Mouse (Mus musculus) embryonic facial prominence, embryonic 14.5 days (tissue): ENCODE data around the gene Lbp. TPM values are rescaled to one million over a fixed set of nuclear protein-coding genes. Genes with fewer than 3 reads are reported as not detected.

Experiments
- ATAC-seq: fragments of 200-750 bp; cut with Nextera tagmentation; 2 replicates; pipeline ENCODE4 v1.8.0; 2017; ENCODE audit warnings: low read depth, moderate number of reproducible peaks, moderate TSS enrichment
- DNase-seq: peaks from one replicate; pipeline ENCODE4 v3.0.0-alpha.2; 2015; ENCODE audit warnings: low spot score
- H3K27ac ChIP-seq: fragments of 300-500 bp; sonication (generic); replicated peaks from 2 replicates; pipeline ENCODE4 v1.5.1; 2014; ENCODE audit warnings: low read depth, mild to moderate bottlenecking, low read length, moderate library complexity
- H3K27me3 ChIP-seq: fragments of 300-500 bp; sonication (generic); replicated peaks from 2 replicates; pipeline ENCODE4 v1.6.1; 2014; ENCODE audit warnings: low read length; ENCODE audit not compliant: control insufficient read depth, insufficient read depth
- H3K36me3 ChIP-seq: fragments of 300-500 bp; sonication (generic); 2 replicates; pipeline ENCODE4 v1.6.1; 2014; ENCODE audit warnings: low read length, mixed read lengths; ENCODE audit not compliant: control insufficient read depth, insufficient read depth
- H3K4me1 ChIP-seq: fragments of 300-500 bp; sonication (generic); 2 replicates; pipeline ENCODE4 v1.6.1; 2014; ENCODE audit warnings: antibody characterized with exemption, low read length; ENCODE audit not compliant: control insufficient read depth, insufficient read depth
- H3K4me2 ChIP-seq: fragments of 300-500 bp; sonication (generic); 2 replicates; pipeline ENCODE4 v1.6.1; 2014; ENCODE audit warnings: low read depth, mild to moderate bottlenecking, low read length, moderate library complexity, mixed read lengths
- H3K4me3 ChIP-seq: fragments of 300-500 bp; sonication (generic); 2 replicates; pipeline ENCODE4 v1.5.1; 2014; ENCODE audit warnings: low read depth, mild to moderate bottlenecking, low read length
- H3K9ac ChIP-seq: fragments of 300-500 bp; sonication (generic); 2 replicates; pipeline ENCODE4 v1.6.1; 2014; ENCODE audit warnings: low read depth, mild to moderate bottlenecking, low read length, moderate library complexity, mixed read lengths
- H3K9me3 ChIP-seq: fragments of 300-500 bp; sonication (generic); 2 replicates; pipeline ENCODE4 v1.6.1; 2016; ENCODE audit warnings: low read length; ENCODE audit not compliant: control insufficient read depth
- WGBS: fragments of 180-500 bp; shearing (Covaris S2); extraction: QIAGEN DNeasy Blood & Tissue Kit; methylation state at CpG from one replicate; pipeline ENCODE4 v1.1.7; 2014; 5-methylcytosine and 5-hydroxymethylcytosine counted together
- polyA plus RNA-seq: library from polyadenylated mRNA; unstranded; fragments of >200 nt; fragmentation: Nextera tagmentation; extraction: Ambion mirVana; gene quantifications from 2 replicates; pipeline ENCODE4 v1.2.1, GENCODE M21; 2014

Lbp gene
- polyA plus RNA-seq, 1 experiment from 2014 or later: 11.9 TPM

- Histone ChIP-seq H3K9ac (no peak overlapping the region), H3K4me1 (no peaks in the 10 kb centered on the region), H3K36me3 (no peaks in the 10 kb centered on the region), H3K4me2 (no peak overlapping the region), H3K27me3 (no peaks in the 10 kb centered on the region), H3K4me3 (no peak overlapping the region), H3K9me3 (no peaks in the 10 kb centered on the region), H3K27ac (no peak overlapping the region)
- 70% methylated on average over 5 of the region's 5 CpGs for WGBS
- DNase-seq (peak; percentile 62), ATAC-seq (peak; percentile 66; the same call in 1 of the 2 replicates)
These were observed 37.2 kb downstream of the Lbp start for GRCm38 (mm10) chr2:158343495-158343894.

- no peaks in the 10 kb centered on the region for H3K4me1 ChIP-seq
- H3K27me3 ChIP-seq: no peaks in the 10 kb centered on the region
- no peak overlapping the region for H3K4me2 ChIP-seq
- no peak overlapping the region for H3K4me3 ChIP-seq
- no peak overlapping the region for H3K27ac ChIP-seq
- ATAC-seq (no peak), DNase-seq (no peak)
- 64% methylated on average over 6 of the region's 6 CpGs for WGBS
- no peak overlapping the region for H3K9ac ChIP-seq
- no peaks in the 10 kb centered on the region for H3K9me3 ChIP-seq
- no peaks in the 10 kb centered on the region for H3K36me3 ChIP-seq
These were observed 40.2 kb downstream of the Lbp start for GRCm38 (mm10) chr2:158346467-158346866.

DNA sequence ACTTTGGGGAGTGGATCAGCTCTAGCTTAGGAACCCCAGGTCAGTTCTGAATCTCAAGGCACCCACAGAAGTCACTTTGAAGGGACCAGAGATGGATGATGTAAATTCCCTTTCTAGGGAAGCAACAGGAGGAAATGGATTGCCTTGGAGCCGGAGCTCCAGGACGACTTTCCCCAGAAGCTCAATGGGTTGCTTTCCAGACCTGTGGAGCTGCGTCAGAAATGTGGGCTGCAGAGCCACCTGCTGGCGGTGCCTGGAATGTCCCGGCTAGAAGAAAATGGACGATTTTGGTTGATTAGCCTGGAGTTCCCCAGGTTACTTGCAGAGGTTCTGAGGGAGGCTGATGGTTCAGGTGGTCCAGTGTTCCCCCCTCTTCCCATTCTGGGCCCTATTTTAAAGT is 41.6 kb downstream of the Lbp start:
- Histone ChIP-seq H3K4me1 (no peaks in the 10 kb centered on the region), H3K27ac (no peak overlapping the region), H3K9ac (no peak overlapping the region), H3K4me2 (no peak overlapping the region), H3K27me3 (no peaks in the 10 kb centered on the region), H3K36me3 (peaks cover 8% of the 10 kb centered on the region; the same call in 1 of the 2 replicates), H3K4me3 (no peak overlapping the region), H3K9me3 (no peaks in the 10 kb centered on the region)
- ATAC-seq (peak; percentile 39; the same call in 1 of the 2 replicates), DNase-seq (peak; percentile 66)
- WGBS: 2% methylated on average over 6 of the region's 6 CpGs

GRCm38 (mm10) chr2:158352801-158353520 is 46.7 kb downstream of the Lbp start:
- 73% methylated on average over 3 of the region's 3 CpGs for WGBS
- Histone ChIP-seq H3K9me3 (no peaks in the 10 kb centered on the region), H3K4me1 (no peaks in the 10 kb centered on the region), H3K9ac (no peak overlapping the region), H3K27me3 (no peaks in the 10 kb centered on the region), H3K4me2 (no peak overlapping the region), H3K4me3 (no peak overlapping the region), H3K27ac (no peak overlapping the region), H3K36me3 (peaks cover 48% of the 10 kb centered on the region)
- no peak for DNase-seq
- ATAC-seq: no peak

DNA sequence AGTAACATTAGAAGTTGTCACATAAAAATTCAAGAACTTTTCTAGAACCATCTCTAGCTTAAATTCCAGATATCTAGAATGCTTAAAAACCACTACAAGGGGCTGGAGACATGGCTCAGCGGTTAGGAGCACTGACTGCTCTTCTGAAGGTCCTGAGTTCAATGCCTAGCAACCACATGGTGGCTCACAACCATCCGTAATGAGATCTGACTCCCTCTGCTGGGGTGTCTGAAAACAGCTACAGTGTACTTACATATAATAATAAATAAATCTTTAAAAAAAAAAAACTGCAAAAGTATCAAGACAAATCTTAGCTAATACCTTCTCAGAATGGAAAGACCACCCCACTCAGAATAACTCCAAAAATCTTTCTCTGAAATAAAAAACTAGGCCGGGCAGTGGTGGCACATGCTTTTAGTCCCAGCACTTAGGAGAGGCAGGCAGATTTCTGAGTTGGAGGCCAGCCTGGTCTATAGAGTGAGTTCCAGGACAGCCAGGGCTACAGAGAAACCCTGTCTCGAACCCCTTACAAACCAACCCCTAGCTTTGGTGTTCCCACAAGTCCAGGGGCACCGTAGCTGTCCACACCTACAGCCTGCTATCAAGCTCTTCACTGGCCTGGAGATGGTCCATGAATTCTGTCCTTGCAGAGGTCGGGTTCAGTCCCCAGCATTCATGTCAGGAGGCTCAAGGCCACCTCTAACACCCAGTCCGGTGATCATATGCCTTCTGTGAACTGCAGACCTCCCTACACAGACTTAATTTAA is 48.2 kb downstream of the Lbp start:
- no peak overlapping the region for H3K9ac ChIP-seq
- H3K4me3 ChIP-seq: no peak overlapping the region
- 81% methylated on average over 7 of the region's 7 CpGs for WGBS
- no peaks in the 10 kb centered on the region for H3K27me3 ChIP-seq
- H3K9me3 ChIP-seq: no peaks in the 10 kb centered on the region
- H3K36me3 ChIP-seq: peaks cover 64% of the 10 kb centered on the region
- no peak for DNase-seq
- H3K4me1 ChIP-seq: 0 out of 2 replicates have a peak, but pooled peaks cover 4% of the 10 kb centered on the region
- no peak for ATAC-seq
- no peak overlapping the region for H3K4me2 ChIP-seq
- no peak overlapping the region for H3K27ac ChIP-seq

DNA sequence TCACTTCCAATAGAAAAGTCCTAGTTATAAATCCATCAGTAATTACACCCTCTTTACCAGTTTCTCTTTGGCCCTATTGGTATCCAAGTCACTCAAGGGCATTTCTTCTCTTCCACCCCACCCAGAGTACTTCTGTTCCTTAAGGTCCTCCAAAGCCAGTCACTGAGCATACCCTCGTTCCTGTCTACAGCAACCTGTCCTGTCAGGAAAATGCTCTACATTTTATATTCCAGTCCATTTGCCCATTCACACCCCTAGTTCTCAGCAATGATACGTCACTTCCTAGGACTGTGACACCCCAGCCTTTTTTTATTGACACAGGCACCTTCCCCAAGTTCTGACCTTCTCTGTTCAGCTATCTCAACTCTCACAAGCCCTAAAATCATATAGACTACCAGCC is 48.9 kb downstream of the Lbp start:
- Histone ChIP-seq H3K4me1 (peaks cover 11% of the 10 kb centered on the region), H3K4me2 (no peak overlapping the region), H3K9ac (no peak overlapping the region), H3K36me3 (peaks cover 71% of the 10 kb centered on the region), H3K27ac (no peak overlapping the region), H3K4me3 (no peak overlapping the region), H3K9me3 (no peaks in the 10 kb centered on the region), H3K27me3 (no peaks in the 10 kb centered on the region)
- 99% methylated on average over 2 of the region's 2 CpGs for WGBS
- DNase-seq: no peak
- ATAC-seq: no peak

- no peak overlapping the region for H3K4me2 ChIP-seq
- H3K9ac ChIP-seq: no peak overlapping the region
- no peak overlapping the region for H3K4me3 ChIP-seq
- peaks cover 73% of the 10 kb centered on the region for H3K36me3 ChIP-seq
- no peaks in the 10 kb centered on the region for H3K27me3 ChIP-seq
- no peaks in the 10 kb centered on the region for H3K9me3 ChIP-seq
- 89% methylated on average over 5 of the region's 5 CpGs for WGBS
- DNase-seq: no peak
- peaks cover 13% of the 10 kb centered on the region for H3K4me1 ChIP-seq
- H3K27ac ChIP-seq: no peak overlapping the region
- no peak for ATAC-seq
These were observed 49.8 kb downstream of the Lbp start for GRCm38 (mm10) chr2:158356121-158356520.

GRCm38 (mm10) chr2:158359757-158360620 is 53.7 kb downstream of the Lbp start:
- peaks cover 13% of the 10 kb centered on the region for H3K4me1 ChIP-seq
- no peaks in the 10 kb centered on the region for H3K27me3 ChIP-seq
- H3K9ac ChIP-seq: peak overlapping the region; percentile 88
- no peak for ATAC-seq
- H3K4me3 ChIP-seq: peak overlapping the region; percentile 70
- H3K9me3 ChIP-seq: no peaks in the 10 kb centered on the region
- peaks cover 55% of the 10 kb centered on the region for H3K36me3 ChIP-seq
- H3K27ac ChIP-seq: no peak overlapping the region
- no peak for DNase-seq
- H3K4me2 ChIP-seq: peak overlapping the region; percentile 72
- 60% methylated on average over 12 of the region's 12 CpGs for WGBS
